Mouse (Mus musculus) WW6 (cell line): Measurements from ENCODE around the gene Nup214.

Experiments used
- DNase-seq: peaks from one replicate; pipeline ENCODE4 v3.0.0-alpha.2; 2013; ENCODE audit warnings: low read depth, low spot score

Gene Nup214

DNA sequence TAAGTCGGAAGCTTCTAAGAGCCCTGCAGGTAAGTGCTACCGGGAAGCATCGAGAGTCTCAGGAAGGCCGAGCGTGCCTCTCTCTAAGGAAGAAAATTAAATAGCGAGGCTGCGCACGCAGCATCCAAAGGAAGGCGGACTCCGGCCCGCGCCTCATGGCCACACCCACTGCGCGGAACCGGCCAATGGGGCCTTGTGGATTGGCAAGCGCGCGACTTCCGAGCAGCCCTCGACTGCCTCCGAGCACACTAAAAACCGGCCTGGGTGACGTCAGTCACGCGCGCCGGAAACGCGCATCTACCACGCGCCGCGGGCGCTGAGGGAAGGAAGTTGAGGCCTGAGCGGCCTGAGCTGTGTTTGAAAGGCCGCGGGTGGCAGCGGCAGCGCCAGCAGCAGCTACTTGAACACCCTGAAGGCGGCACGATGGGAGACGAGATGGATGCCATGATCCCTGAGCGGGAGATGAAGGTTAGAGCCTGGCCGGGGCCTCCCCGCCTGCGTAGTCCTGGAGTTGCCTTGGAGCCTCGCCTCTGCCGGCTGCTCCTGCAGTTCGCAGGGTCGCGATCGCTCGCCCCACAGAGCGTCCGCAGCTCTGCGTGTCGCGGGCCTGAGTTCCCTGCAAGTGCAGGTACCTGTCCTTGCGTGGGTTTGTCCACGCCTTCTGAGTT, at the start of gene Nup214:
Nup214 (plus strand) TSS at position 296 of the 668 bp plus-strand sequence.
- peak; percentile 99 for DNase-seq

GRCm38 (mm10) chr2:31924811-31925210, 49.4 kb upstream of the Nup214 start:
- no peak for DNase-seq

DNA sequence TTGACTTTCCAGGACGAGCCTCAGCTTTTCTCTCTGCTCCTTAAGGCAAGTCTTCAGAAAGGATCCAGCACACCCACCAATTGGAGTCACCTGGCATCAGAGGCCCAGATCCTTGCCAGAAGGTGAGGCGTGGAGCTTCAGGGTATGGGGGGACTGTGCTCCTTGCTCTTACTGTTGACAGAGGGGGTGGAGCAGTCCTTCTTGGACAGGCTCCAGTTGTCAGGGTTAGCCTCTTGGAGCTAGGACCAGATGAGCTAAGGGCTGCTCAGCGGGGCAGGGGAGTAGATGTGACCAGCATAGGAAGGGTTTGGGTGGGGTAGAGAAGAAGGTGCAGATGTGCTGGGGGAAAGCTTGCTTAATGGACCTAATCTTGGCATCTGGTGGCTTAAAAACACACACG, 48.3 kb upstream of the Nup214 start:
- no peak for DNase-seq

DNA sequence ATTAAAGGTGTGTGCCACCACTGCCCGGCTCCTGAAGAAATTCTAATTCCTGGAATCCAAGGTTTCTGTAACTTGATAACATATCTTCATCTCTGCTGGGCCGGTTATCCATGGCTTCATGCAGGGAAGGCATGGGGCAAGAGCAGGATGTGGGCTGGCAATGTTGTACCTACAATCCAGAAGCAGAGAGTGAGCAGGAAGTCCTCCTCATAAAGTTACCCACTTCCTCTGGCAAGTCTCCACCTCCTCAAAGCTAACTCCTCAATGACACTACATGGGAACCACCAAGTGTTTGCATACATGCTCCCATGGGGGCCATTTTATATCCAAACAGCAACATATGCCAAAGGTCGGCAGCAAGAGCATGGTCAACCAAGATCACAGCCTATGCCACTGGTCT, 44.6 kb upstream of the Nup214 start:
- DNase-seq: no peak

DNA sequence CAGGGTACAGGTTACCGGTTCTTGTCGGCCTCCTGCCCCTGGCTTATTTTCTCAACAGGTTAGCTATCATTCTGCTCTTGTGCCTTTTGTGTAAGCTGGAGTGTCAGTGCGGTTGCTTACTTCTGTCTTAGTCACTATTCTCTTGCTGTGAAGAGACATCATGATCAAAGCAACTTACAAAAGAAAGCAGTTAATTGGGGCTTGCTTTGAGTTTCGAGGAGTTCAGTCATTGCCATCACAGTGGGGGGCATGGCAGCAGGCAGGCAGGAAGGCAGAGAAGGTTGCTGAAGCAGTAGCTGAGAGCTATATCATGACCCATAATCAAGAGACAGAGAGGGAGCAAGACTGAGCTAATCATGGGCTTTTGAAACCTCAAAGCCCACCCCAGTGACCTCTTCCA, 39.7 kb upstream of the Nup214 start:
- DNase-seq: no peak

GRCm38 (mm10) chr2:31935054-31935453, 39.2 kb upstream of the Nup214 start:
- DNase-seq: no peak

DNA sequence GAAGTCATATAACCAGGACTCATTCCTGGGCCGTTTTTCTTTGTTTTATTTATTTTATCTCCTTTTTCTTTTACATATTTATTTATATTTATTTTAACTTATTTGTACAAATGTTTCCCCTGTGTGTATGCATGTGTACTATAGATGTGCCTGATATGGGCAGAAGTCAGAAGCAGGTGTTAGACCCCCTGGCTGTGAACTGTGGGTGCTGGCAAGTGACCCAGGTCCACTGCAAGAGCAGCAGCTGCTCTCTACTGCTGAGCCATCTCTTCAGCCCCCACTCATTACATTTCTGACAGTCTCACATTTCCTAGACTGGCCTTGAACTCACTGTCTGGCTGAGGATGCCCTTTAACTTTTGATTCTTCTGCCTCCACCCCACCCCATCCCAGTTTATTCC, 35.9 kb upstream of the Nup214 start:
- no peak for DNase-seq

- no peak for DNase-seq
Measured at GRCm38 (mm10) chr2:31943011-31943410, 31.2 kb upstream of the Nup214 start.

DNA sequence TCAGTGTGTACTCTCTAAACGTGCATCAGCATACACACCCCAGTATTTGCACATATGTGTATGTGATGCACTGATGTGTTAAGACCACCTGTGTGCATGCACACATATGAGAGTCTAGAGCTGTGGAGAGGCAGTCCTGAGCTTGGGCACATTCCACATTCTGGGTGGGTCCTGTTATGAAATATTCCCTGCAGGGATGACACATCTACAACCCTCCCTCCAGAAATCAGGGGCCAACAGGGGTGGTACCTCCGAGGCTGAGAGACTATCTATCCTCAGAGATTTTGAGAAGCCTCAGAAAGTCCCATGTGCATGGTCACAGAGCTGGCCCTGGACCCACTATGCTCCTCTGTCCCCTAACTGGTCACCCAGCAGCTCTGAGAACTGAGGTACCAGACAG, 28.7 kb upstream of the Nup214 start:
- DNase-seq: no peak

DNA sequence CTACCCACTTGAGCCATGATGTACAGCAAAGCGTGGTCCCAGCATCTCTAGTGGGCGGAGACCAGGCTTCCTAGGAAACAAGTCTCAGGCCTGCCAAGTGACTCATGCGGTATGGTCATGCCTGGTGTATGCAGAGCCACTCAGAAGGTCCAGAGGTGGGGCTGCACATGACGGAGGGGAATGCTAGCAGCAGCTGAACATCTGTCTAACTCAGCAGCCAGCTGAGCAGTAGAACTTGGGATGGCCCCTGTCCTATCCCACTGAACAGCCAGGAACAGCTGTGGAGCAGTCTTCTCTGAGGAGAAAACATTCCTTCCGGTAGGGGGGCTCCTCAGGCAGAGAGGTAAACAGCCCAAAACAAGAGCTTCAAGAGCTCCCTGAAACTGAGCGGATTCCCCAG, 25.8 kb upstream of the Nup214 start:
- no peak for DNase-seq

DNA sequence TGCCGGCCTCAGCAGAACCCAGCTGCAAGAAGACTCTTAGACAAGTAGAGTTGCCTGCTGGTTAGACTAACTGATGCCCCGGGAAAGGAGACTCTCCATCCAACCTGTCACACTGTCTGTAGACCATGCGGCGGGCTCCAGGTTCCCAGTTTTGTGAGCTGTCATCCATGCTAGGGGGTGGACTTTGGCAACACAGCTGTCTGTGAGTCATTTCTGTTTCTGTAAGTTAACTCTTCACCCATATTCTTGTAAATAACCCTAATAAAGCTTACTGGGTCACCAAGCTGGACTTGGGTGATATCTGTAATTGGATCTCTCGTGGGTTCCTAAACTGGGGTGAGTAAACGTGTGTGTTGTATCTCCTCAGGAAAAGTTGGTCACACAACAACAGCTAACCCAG, 25.4 kb upstream of the Nup214 start:
- DNase-seq: no peak

DNA sequence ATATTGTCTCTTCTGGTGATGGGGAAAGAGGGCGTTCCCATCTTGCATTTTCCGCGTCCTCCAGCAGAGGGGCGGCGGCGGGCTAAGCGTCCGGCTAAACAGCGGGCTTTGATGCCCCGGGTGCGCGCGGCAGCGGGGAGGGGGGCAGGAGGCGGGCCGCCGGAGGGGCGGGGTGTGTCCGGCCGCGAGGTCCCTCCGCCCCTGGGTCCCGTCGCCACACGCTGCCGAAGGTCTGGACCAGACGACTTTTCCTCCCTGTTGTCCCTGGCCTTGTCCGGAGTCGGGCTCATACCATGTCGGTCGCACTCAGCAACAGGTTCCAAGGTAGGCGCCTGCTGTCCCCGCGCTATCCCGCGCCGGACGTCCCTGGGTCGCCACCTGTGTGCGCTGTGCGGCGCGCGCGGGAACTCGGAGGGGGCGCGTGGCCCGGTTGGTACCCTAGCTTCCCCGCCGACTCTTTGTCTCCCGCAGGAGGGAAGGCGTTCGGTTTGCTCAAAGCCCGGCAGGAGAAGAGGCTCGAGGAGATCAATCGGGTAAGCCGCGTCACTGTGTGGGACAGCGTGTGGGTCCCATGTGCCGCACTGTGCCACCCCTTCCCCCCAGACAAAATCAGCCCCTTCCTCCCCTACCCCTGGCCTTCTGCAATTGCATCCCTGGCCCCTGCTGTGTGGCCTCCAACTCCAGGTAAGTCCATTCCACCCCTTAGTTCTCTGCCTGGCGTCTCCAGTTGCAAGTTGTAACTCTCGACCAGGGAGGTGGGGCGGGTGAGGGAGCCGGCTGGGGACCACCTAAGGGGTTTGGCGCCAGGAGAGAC, 24.0 kb upstream of the Nup214 start, which contains the start of gene Aif1l:
Aif1l (plus strand) TSS at position 82 of the 814 bp plus-strand sequence.
- no peak for DNase-seq

- DNase-seq: no peak
Measured at GRCm38 (mm10) chr2:31950966-31951365, 23.3 kb upstream of the Nup214 start.

GRCm38 (mm10) chr2:31952236-31952635, 22.0 kb upstream of the Nup214 start:
- no peak for DNase-seq

- no peak for DNase-seq
Measured at GRCm38 (mm10) chr2:31952725-31953124, 21.5 kb upstream of the Nup214 start.

DNA sequence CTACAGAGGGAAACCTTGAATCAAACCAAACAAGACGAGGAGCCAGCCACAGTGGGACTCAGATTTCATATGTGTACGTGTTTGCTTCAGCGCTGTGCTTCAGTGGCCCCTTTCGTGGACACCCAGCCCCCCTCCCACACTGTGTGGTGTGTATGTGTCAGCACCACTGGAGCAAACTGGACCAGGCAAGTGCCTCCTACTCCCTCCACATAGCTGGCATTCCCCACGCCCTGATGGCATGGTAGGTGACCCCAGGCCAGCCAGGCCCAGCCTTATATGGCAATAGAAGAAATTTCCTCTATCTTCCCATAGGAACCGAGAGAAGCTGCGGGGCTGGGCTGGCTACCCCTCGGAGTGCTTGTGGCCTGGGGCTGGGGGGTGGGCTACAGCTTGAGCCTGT, 20.5 kb upstream of the Nup214 start:
- DNase-seq: no peak

- no peak for DNase-seq
Measured at GRCm38 (mm10) chr2:31954779-31955181, 19.5 kb upstream of the Nup214 start.

GRCm38 (mm10) chr2:31955686-31956085, 18.6 kb upstream of the Nup214 start:
- DNase-seq: no peak

GRCm38 (mm10) chr2:31957211-31957610, 17.0 kb upstream of the Nup214 start:
- DNase-seq: no peak

GRCm38 (mm10) chr2:31960986-31961385, 13.2 kb upstream of the Nup214 start:
- DNase-seq: no peak

GRCm38 (mm10) chr2:31961791-31962222, 12.4 kb upstream of the Nup214 start:
- no peak for DNase-seq

- DNase-seq: no peak
Measured at GRCm38 (mm10) chr2:31962501-31963224, 11.6 kb upstream of the Nup214 start.
